Mouse (Mus musculus): Measurements from ENCODE around the gene Hspb8. TPM values are rescaled to one million over a fixed set of nuclear protein-coding genes. Genes with fewer than 3 reads are reported as not detected.

Gene Hspb8
- 2.9 and 4.3 TPM in 2 replicates for polyA plus RNA-seq (2015; fragmentation: Nextera tagmentation; extraction: Ambion mirVana)

DNA sequence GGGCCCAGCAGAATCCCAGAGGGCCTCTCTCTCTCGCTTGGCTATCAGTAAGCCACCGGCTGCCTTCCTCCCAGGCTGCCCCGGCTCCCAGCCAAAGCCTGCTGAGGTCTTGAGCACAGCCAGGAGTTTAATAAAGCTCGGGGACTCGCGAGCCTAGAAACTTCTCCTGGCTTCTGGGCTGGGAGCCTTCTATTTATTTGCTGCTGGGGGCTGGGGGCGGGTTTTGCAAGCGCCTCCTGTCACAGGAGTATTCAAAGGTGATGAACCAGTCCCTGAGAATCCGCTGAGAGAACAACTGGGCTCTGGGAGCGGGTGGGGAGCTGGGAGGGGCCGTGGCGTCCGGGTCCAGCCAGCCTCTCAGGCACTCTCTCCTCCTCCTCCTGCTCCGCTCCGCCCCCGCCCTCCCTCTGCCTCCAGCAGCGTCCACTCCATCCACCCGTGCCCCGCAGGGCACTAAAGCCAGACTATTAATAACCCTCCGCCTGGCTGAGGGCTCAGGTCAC, at the start of gene Hspb8:
Hspb8 (minus strand) TSS at position 166 of the 503 bp plus-strand sequence.
- H3K27me3 ChIP-seq: peaks cover 7% of the 10 kb centered on the region; the same call in 1 of the 2 replicates
- H3K4me1 ChIP-seq (replicated peaks): peaks cover 41% of the 10 kb centered on the region
- ATAC-seq: peak; percentile 63
- peak within 1 kb of the TSS; percentile 33; the same call in 1 of the 2 replicates for H3K9ac ChIP-seq (replicated peaks)
- under 1% methylated on average over 20 of the region's 20 CpGs for WGBS
- no peaks in the 10 kb centered on the region for H3K9me3 ChIP-seq
- peak within 1 kb of the TSS; percentile 52 for H3K4me2 ChIP-seq (replicated peaks)
- H3K36me3 ChIP-seq: no peaks in the 10 kb centered on the region
- H3K4me3 ChIP-seq (replicated peaks): peak within 1 kb of the TSS; percentile 13; the same call in 1 of the 2 replicates
- H3K27ac ChIP-seq: no peak within 1 kb of the TSS

DNA sequence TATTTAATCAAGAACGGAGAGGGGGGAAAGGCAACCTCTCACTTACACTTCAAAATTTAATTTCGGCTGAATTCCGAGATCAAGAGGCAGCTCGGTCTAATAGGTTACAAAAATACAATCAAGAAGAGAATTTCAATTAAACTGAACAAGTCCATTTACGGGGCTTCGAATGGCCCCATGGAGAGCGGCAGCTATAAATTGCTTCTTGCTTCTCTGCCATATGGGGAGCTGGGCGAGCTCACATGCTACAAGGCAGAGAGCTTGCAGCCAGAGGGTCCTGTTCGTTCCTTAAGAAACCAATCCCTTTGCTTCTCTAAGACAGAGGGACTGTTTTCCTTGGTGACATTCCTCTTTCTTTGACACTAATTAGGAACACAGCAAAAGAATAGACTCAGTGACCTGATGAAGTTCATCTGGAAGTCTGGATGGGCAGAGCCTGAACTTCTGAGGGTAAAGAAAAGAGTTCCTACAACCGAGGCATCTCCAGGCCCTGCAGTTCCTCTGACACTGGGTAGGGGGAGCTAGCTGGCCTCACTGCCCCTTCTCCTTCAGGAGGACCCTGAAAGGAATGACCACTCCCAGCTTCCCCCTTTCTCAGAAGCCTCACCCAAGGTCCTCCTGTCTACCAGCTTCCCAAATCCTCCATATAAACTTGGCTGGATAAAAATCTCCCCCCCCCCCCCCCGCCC, 38.8 kb upstream of the Hspb8 start:
- 41% methylated on average over 11 of the region's 11 CpGs for WGBS
- H3K27me3 ChIP-seq: no peaks in the 10 kb centered on the region
- no peak overlapping the region for H3K9ac ChIP-seq (replicated peaks)
- peaks cover 27% of the 10 kb centered on the region for H3K4me1 ChIP-seq (replicated peaks)
- ATAC-seq: 0 out of 2 replicates have a peak, but pooled peaks have one; percentile 34
- peaks cover 46% of the 10 kb centered on the region for H3K36me3 ChIP-seq
- peaks cover 22% of the 10 kb centered on the region for H3K9me3 ChIP-seq
- H3K4me2 ChIP-seq (replicated peaks): no peak overlapping the region
- no peak overlapping the region for H3K4me3 ChIP-seq (replicated peaks)
- 0 out of 2 replicates have a peak overlapping the region, but pooled peaks have one; percentile 7 for H3K27ac ChIP-seq

DNA sequence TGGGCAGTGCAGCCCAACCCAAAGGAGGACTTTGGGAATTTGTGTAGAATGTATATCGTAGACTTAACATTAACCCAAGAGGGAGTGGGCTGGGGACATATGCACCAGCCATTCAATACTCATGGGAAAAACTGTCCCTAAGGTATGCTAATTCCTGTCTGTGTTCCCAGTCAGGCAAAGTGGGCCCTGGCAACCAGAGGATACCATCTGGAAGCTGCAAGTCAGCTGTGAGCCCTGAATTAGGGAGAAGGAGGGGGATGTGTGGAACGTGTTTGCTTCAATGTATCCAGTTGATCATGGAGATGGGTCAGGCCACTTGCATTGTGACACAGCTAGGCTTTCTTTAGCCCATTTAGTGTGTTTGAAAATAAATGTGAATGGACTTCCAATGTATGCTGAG, 37.3 kb upstream of the Hspb8 start:
- Histone ChIP-seq H3K36me3 (peaks cover 35% of the 10 kb centered on the region), H3K4me3 (replicated peaks) (no peak overlapping the region), H3K27me3 (no peaks in the 10 kb centered on the region), H3K9me3 (peaks cover 8% of the 10 kb centered on the region; the same call in 1 of the 2 replicates), H3K4me2 (replicated peaks) (no peak overlapping the region), H3K9ac (replicated peaks) (no peak overlapping the region), H3K27ac (0 out of 2 replicates have a peak overlapping the region, but pooled peaks have one; percentile 30), H3K4me1 (replicated peaks) (peaks cover 28% of the 10 kb centered on the region)
- no peak for ATAC-seq
- 72% methylated on average over 2 of the region's 2 CpGs for WGBS

DNA sequence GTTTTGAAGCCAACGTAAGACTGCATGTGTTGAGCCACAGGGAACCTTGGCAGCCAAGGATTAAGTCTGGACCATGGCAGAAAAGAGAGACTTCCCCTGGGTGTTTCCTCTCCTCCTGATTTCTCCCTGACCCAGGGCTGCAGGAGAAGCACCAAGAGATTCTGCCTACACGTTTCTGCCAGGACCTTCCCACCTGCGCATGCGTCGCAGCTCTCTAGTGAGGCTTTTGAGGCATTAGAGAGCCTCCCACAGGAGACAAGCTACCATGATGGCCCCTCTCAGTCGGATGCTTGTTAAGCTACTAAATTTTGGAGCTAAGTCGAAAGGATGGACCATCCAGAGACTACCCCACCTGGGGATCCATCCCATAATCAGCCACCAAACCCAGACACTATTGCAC, 35.1 kb upstream of the Hspb8 start:
- WGBS: 76% methylated on average over 7 of the region's 7 CpGs
- Histone ChIP-seq H3K4me3 (replicated peaks) (no peak overlapping the region), H3K27me3 (0 out of 2 replicates have a peak, but pooled peaks cover 3% of the 10 kb centered on the region), H3K4me1 (replicated peaks) (peaks cover 36% of the 10 kb centered on the region), H3K9ac (replicated peaks) (no peak overlapping the region), H3K36me3 (peaks cover 23% of the 10 kb centered on the region), H3K9me3 (no peaks in the 10 kb centered on the region), H3K27ac (no peak overlapping the region), H3K4me2 (replicated peaks) (no peak overlapping the region)
- ATAC-seq: no peak

DNA sequence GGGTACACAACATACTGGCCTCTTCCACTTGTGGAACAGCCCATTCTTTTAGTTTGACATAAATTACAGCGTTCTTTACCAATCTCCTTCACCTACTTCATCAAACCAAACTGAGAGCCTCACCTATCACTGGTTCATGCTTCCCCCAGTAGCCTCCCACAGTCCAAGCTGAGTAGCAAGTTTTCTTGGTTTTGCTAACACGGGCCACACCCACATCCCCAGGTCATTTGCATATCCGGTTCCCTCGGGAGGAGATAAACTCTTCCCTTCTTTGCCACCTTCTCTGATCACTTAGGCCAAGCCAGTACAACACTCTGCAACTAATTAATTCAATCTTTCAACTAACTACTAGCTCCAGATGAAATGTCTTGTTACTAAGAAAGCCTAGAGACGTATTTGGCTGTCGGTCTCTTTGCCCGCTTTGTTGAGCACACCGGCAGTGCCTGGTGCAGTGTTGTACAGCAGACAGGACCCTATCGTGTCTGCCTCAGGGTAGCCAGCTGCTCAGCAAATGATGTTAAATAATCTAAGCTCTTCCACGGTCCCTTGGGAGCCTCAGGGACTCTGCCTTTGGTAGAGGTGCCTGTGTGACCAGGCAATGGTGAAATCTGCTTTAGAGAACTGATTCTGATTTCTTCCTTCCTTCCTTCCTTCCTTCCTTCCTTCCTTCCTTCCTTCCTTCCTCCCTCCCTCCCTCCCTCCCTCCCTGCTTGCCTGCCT, 34.3 kb upstream of the Hspb8 start:
- H3K36me3 ChIP-seq: peaks cover 28% of the 10 kb centered on the region
- ATAC-seq: no peak
- H3K4me3 ChIP-seq (replicated peaks): no peak overlapping the region
- 0 out of 2 replicates have a peak overlapping the region, but pooled peaks have one; percentile 10 for H3K9ac ChIP-seq (replicated peaks)
- no peaks in the 10 kb centered on the region for H3K9me3 ChIP-seq
- H3K27me3 ChIP-seq: 0 out of 2 replicates have a peak, but pooled peaks cover 3% of the 10 kb centered on the region
- no peak overlapping the region for H3K27ac ChIP-seq
- WGBS: 33% methylated on average over 10 of the region's 10 CpGs
- H3K4me1 ChIP-seq (replicated peaks): peaks cover 36% of the 10 kb centered on the region
- 0 out of 2 replicates have a peak overlapping the region, but pooled peaks have one; percentile 5 for H3K4me2 ChIP-seq (replicated peaks)

- ATAC-seq: no peak
- Histone ChIP-seq H3K27ac (no peak overlapping the region), H3K27me3 (peaks cover 9% of the 10 kb centered on the region; the same call in 1 of the 2 replicates), H3K9me3 (no peaks in the 10 kb centered on the region), H3K4me1 (replicated peaks) (peaks cover 23% of the 10 kb centered on the region), H3K4me3 (replicated peaks) (0 out of 2 replicates have a peak overlapping the region, but pooled peaks have one; percentile 2), H3K36me3 (peaks cover 40% of the 10 kb centered on the region), H3K9ac (replicated peaks) (no peak overlapping the region), H3K4me2 (replicated peaks) (peak overlapping the region; percentile 39)
- 7% methylated on average over 27 of the region's 27 CpGs for WGBS
Observed at GRCm38 (mm10) chr5:116453401-116453851, 30.8 kb upstream of the Hspb8 start.

- Histone ChIP-seq H3K4me3 (replicated peaks) (no peak overlapping the region), H3K9ac (replicated peaks) (no peak overlapping the region), H3K4me2 (replicated peaks) (no peak overlapping the region), H3K9me3 (no peaks in the 10 kb centered on the region), H3K27ac (no peak overlapping the region), H3K4me1 (replicated peaks) (peaks cover 29% of the 10 kb centered on the region), H3K36me3 (peaks cover 48% of the 10 kb centered on the region), H3K27me3 (peaks cover 9% of the 10 kb centered on the region; the same call in 1 of the 2 replicates)
- ATAC-seq: no peak
- WGBS: 87% methylated on average over 8 of the region's 8 CpGs
Observed at GRCm38 (mm10) chr5:116450901-116451300, 28.2 kb upstream of the Hspb8 start.

DNA sequence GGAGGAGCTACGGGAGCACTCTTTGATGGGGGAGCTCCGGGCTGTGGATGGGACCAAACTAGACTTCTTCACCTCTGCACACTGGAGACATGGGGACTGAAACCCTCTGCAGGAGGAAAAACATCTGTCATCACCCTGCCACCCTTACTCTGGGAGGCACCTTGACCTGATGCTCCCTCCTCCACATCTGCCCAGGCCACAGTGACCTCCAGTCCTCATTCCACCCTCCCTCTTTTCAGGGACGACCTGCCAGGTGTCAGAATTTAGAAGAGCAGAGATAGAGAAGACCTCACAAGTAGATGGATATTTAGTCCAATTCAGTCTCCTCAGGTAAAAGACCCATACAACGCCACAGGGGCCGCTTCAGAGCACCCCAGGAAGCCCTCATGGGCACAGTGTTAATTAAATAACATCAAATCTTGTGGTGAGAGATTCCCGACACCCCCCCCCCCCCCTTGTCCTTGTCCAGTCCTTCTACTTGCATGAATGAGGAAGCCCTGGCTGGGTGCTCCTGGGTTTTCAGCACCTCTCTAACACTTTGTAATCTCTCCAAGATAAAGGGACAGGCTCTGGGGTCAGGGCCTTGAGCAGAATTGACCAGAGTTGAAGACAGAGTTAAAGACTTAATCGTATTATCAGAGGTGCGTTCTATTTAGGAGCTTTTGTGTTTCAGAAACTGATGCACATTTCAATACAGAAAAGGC, 27.0 kb upstream of the Hspb8 start:
- WGBS: 64% methylated on average over 8 of the region's 8 CpGs
- Histone ChIP-seq H3K9ac (replicated peaks) (no peak overlapping the region), H3K4me3 (replicated peaks) (no peak overlapping the region)

DNA sequence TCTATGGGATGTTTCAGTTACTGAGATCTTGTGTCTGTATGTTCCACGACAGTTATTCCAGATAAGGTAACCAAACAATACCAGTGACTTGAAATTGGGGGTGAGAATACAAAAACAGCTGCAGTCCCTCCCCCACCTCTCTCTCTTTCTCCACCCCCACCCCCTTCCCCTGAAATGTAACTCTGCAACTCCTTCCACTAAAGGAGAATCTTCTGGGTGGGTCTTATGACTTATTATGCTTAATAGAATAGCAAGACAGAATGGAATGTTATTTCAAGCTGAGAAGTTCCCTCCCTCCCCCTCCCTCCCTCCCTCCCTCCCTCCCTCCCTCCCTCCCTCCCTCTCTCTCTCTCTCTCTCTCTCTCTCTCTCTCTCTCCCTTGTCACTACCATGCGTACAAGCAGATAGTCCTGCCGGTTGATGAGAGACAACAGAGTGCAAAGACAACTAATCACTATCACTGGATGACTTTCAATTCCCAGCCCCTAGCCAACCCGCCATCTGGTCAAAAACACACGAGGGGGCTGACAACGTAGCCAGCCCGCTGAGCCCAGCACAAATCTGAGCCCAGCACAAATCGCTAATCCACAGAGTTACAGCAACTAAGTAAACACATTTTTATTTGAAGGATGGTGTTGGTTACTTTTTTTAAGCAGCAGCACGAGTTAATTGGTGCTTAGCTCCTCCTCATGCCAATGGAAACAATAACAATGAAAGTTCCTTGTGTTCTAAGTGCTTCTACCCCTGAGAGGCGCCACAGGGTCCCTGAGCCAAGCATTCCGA, 25.9 kb upstream of the Hspb8 start:
- Histone ChIP-seq H3K27me3 (peaks cover 6% of the 10 kb centered on the region; the same call in 1 of the 2 replicates), H3K4me2 (replicated peaks) (no peak overlapping the region), H3K4me1 (replicated peaks) (peaks cover 29% of the 10 kb centered on the region), H3K9me3 (no peaks in the 10 kb centered on the region), H3K27ac (no peak overlapping the region), H3K36me3 (peaks cover 53% of the 10 kb centered on the region), H3K9ac (replicated peaks) (no peak overlapping the region), H3K4me3 (replicated peaks) (no peak overlapping the region)
- WGBS: 7% methylated on average over 10 of the region's 11 CpGs
- no peak for ATAC-seq

More for the DNA sequence above, 27.0 kb upstream of the Hspb8 start:
- no peak for ATAC-seq
- H3K9me3 ChIP-seq: no peaks in the 10 kb centered on the region
- H3K27me3 ChIP-seq: peaks cover 7% of the 10 kb centered on the region; the same call in 1 of the 2 replicates
- peaks cover 45% of the 10 kb centered on the region for H3K36me3 ChIP-seq
- peaks cover 27% of the 10 kb centered on the region for H3K4me1 ChIP-seq (replicated peaks)
- no peak overlapping the region for H3K4me2 ChIP-seq (replicated peaks)
- no peak overlapping the region for H3K27ac ChIP-seq

GRCm38 (mm10) chr5:116447821-116448350, 25.2 kb upstream of the Hspb8 start:
- Histone ChIP-seq H3K36me3 (peaks cover 55% of the 10 kb centered on the region), H3K27ac (no peak overlapping the region), H3K9ac (replicated peaks) (no peak overlapping the region), H3K4me1 (replicated peaks) (peaks cover 28% of the 10 kb centered on the region), H3K4me3 (replicated peaks) (no peak overlapping the region), H3K9me3 (no peaks in the 10 kb centered on the region), H3K4me2 (replicated peaks) (no peak overlapping the region), H3K27me3 (peaks cover 6% of the 10 kb centered on the region; the same call in 1 of the 2 replicates)
- WGBS: 48% methylated on average over 11 of the region's 11 CpGs
- no peak for ATAC-seq
